Mouse (Mus musculus) heart, adult 2 months (tissue): ENCODE data around the gene Clec12b.

Experiments used
- CTCF ChIP-seq: fragments of 200-600 bp; IDR thresholded peaks from 2 replicates; pipeline ENCODE4 v1.8.1; 2022; ENCODE audit warnings: antibody characterized with exemption, mild to moderate bottlenecking, moderate library complexity
- POLR2A ChIP-seq: fragments of 200-500 bp; IDR thresholded peaks from 2 replicates; pipeline ENCODE4 v1.6.1; 2011; ENCODE audit warnings: mild to moderate bottlenecking, low read depth, low read length, control low read depth; ENCODE audit not compliant: insufficient read depth

DNA sequence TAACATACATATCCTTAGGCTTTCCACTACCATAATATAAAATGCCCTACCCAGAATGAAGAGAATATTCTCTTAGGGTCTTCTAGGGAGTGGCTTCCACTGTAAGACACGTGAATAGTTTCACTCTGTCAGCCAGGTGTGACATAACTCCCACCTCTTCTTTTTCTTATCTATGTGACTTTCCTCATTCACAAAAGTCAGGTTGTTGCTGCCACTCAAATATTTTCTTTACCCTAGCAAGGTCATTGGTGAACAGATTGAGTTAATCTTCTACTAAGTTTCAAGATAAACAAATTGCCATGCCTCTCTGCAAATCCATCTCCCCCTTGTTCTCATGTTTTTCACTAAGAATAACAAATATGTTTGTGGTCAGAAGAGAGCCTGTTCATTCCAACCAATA, 3.9 kb downstream of the Clec12b start:
- TF ChIP-seq POLR2A: no peak
- TF ChIP-seq CTCF: no peak
